Mouse (Mus musculus): ENCODE results near the gene Dlg2.
A peak's percentile ranks its signal among the peaks of the same experiment; 100 is the strongest.
"Not testable (repeated sequence)": the region's sequence is repeated elsewhere in the genome, so short reads cannot be mapped to it uniquely, and the experiment has no call there.

Dlg2 gene

DNA sequence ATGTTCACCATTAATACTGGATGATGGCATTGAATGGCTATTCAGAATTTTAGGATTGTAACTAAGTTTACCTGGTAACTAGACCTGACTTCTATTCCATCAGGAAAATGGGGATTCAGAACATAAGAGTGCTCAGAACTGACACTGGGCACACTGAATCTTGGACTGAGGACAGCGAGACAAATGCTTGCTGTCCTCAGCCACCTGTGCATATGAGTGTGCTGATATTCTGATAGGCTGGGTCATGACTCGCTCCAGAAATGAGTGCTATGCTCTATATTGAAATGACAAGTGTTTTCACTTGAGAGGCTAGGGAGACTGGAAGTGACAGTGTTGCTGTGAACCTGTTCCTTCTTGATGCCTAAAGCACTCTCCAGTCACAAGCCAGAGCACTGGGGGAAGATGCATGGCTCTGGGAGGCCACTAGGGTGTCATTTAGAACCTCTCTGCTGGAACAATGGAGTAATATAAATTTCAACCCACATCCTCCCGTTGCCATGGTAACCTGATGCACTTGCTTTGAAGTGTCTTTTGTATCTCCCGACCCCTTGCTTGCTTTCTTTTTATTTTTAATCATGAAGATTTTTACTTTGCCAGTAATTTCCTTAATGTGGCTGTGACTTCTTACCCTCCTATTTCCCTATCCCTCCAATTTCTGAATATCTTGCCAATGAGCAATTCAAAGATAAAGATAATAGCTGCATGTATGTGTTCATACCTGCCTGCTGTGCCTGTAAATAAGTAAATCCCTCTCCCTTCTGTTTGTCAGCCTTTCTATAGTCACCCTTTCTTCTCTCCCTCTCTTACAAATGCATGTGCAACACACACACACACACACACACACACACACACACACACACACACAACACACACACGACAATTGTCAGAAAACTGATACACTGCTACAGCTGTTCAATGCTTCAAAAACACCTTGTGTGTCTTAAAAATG, 367.1 kb downstream of the Dlg2 start:
- no peak for DNase-seq

DNA sequence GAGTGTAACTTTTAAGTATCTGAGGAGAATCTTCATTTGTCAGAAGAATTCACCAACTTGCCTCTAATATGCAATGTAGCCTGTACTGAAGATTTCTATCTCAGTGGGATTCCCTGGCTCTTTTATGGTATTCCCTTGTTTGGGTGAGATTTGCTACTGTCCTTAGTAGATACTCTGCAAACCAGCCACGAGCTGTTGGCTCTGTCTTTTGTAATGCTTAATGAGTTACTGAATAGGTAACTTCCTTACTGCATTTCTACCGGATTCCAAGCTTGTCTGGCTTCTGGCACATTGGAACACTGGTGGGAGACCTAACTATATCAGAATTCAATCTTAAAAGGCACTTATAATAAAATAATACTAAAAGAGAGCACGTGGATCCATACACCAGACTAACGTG, 400.3 kb downstream of the Dlg2 start:
- DNase-seq = not testable (repeated sequence)

DNA sequence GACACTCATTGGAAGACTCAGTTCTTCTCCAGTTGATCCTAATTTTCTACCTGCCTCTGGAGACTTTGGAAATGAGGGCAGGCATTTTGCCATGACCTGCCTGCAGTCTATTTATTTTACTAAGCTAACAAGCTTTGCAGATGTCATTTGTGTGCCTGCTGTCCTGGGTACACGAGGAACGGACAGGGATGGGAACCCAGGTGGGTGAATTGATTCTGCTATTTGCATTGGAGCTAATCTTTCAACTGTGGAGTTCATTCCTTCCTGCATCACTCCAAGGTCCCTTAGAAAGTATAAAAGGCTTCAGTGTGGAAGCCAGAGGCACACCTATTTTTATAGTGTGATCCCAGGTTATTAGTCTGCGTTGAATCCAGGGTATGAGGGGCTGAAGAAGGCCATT, 406.3 kb downstream of the Dlg2 start:
- no peak for DNase-seq

DNA sequence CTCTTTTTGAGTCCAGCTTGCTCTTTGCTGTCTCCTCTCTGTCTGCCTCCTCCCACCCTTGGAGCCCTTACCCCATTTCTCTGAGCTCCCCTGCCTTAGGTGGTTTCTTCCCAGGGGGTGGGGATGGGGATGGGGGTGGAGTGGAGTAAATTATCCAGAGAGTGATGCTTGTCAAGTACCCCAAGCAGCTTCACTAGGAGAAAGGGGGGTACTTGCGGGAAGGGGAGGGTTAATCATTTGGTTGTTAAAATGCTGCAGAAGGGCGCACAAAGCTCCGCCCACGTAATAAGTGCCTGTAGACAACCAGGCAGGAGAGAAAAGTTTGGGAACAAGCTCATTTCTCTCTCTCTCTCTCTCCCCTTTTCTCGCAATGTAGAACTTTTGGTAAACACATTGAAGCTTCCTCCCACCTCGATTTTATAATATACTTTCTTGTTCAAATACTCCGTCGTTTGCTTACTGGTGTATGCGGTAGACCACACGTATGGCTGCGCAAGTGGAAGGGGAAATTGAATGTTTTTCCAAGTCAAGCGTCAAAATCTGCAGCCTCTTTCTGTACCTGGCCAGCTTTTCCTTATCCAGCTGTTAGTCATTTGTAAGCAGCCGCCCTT, 410.0 kb downstream of the Dlg2 start:
- DNase-seq = no peak

DNA sequence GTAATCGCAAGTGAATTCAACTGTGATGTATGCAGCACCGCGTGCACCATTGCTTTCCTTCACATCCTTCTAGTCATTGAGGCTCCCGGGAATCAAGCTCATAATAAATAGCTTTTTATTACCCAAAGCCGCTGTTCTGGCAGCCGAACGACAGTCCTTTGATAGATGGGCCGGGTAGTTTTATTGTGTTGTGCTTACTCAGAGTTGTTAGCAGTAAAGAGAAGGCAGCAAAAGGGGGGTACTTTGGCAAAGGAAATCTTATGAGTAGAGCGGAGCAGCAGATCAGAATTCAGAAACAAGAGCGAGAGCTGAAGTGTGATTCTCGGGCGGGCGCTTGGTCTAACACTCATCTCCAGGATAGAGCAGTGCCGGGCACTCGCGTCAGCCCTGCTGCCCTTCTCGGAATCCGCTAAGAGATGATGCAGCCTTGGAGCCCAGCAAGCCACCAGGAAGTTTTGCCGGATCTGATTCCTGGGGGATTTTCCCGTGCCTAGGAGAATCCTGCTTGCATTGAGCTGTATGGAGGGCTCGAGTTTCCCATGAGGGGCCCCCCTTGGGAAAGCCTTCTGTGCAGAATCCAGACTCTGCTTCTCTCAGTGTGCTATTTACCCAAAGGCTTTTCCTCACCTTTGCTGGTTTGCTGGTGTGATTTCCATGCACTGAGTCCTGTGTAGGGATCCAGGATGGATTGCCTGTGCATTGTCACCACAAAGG, 410.7 kb downstream of the Dlg2 start:
- peak; percentile 4 for DNase-seq

DNA sequence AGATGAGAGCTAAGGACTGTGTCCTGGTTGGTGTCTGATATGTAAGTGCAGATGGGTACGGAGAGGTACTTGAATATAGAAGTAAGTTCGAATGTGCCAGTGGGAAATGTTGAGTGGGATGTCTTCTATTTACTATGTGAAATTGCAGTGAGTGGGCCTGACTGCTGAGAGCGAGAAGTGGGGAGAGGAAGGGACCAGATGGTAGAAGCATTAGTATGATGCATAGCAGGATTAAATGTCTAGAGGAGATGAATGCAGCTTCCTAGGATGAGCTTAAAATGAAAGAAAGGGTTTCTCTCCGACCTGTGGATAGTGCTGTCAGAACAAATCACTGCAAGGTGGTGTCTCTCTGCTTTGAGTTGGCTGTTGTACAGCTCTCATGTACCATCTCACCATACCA, 451.0 kb downstream of the Dlg2 start:
- no peak for DNase-seq

DNA sequence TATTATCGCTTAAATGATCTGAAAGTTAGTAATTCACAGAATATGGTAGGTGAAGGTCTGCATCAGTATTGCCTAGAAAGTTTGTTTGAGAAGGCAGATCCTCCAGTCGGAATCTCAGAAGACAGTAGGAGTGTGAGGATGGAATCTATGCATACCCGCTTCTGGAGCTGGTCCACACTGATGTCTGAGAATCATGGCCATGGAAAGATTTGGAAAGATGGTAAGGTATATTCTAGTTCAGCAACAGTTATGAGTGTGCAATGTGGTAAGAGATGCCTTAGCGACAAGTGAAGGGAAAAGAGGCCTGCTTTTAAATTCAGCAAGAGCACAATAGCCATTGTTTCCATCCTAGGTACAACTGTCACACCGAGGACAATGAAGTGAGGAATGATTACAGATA, 464.3 kb downstream of the Dlg2 start:
- no peak for DNase-seq

DNA sequence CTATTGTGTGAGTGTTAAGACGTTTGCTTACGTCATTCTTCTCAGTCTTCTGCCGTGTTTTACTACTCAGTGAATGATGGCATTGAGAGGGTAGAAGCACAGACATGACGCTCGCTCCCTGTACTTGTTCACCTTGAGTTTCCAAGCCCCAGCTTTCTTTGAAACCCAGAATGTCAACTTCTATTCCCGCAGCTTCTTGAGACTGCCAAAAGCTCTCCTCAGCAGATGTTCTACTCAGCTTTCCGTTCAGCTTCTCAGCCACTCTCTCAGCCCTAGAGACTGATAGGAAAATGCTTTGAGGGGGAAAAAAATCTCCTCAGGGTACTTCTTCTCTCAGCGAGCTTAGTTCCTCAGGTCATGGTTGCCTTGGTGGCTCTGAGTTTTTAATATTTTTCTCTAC, 470.6 kb downstream of the Dlg2 start:
- no peak for DNase-seq

DNA sequence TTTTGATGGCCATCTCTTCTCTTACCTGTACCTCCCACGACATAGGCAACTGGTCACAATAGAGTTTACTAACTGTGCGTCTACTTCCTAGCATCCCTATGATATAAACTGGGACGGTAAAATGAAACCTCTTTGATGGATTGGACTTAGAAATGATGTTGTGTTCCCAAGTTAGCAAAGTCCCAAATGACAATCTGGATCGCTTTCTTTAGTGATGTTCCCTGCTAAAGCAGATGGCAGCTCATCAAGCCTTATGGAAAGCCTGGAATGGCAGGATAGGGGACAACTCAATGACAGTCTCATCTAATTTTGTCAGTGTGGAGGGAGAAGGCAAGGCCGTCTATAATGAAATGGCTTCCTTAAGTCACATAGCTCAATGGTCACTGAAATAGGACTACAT, 472.7 kb downstream of the Dlg2 start:
- DNase-seq = no peak

DNA sequence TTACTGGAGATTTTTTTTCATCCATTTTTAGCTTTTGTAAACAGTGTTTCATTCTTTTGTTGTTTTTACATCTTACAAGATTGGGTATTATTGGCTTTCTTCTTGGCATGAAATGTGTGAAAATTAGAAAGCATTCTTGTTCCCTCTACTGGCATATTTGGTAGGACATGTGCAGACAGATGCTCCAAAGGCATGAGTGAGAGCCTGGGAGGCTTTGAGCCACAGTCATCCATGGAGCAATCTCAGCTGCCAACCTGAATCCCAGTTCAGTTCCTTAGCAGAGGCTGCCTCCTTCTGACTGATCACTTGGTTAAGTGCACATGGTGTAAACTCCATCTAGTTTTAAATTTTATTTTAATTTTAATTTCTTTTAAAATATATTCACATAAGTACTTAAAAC, 500.8 kb downstream of the Dlg2 start:
- no peak for DNase-seq

DNA sequence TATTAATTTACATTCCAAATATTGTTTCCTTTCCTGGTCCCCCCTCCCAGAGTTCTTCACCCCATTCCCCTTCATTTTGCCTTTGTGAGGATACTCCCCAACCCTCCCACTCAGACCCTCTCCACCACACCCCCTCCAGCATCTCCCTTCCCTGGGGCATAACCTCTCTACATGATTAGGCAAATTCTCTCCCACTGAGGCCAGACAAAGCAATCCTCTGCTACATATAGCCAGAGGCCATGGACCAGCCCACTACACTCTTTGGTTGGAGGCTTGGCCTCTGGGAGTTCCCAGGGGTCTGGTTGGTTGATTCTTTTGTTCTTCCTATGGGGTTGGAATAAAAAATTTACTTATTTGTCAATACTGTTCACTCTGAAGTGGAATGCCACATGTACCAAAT, 505.6 kb downstream of the Dlg2 start:
- DNase-seq = no peak

DNA sequence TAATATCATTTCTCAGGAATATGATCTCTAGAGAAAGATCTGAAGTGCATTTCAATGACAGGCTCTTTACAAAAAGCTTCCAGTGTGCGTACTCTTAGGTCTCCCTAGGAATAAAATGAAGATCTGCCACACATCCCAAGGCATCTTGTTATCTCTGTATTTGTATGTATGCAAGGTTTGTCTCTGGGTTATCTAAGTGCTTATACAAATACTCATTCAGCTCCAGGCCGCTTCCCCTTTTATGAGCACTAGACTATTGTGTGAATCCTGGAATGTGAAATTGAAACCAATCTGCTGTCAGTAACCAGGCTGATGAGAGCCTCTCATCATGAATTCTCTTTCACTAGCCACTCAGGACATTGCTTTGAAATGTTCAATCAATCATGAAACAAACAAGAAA, 534.2 kb downstream of the Dlg2 start:
- DNase-seq = no peak

DNA sequence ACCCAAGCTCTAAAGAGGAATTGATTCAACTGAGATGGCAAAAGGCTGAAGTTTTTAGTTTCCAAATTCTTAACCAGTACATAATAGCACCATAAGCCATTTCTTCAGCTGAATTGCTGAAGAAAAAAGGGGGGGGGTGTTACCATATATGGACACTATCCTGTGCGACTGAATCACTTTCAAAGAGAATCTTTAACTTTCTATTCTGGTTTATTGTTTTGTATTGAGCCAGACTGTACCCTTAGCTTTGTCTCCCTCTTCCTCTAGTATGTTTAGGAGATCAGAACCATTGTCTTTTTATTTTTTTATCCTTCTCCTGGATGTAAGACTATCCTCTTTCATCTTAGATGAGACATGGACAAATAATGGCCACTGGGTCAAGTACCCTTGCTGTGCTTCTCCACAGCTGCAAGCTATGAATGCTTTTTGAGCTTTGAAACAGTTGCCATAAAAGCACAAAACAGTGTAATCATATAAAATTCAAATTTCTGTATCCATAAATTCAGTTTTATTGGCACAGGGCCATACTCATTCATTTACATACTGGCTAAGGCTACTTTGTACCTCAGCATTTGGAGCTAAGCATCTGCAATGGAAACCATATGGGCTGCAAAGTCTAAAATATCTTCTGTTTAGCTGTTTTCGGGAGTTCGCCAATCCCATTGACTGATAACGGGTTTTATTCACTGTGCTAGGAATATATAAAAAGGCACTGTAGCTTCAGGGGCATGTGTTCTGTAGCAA, 568.7 kb downstream of the Dlg2 start:
- no peak for DNase-seq

DNA sequence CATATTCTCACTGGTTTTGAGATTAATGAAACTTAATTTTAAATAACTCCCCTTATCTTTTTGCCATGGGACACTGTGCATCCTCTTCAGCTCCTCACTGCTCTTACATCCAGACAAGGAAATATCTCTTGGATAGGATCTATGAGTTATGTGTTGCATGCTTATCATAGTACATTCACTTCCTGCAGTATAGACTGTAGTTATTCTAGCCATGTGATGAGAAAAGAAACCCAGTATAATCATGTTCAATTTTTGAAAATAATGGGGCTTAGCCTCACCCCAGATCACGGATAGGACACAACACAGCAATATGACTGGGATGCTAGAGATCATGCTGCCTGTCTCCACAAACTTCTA, 569.2 kb downstream of the Dlg2 start:
- no peak for DNase-seq

DNA sequence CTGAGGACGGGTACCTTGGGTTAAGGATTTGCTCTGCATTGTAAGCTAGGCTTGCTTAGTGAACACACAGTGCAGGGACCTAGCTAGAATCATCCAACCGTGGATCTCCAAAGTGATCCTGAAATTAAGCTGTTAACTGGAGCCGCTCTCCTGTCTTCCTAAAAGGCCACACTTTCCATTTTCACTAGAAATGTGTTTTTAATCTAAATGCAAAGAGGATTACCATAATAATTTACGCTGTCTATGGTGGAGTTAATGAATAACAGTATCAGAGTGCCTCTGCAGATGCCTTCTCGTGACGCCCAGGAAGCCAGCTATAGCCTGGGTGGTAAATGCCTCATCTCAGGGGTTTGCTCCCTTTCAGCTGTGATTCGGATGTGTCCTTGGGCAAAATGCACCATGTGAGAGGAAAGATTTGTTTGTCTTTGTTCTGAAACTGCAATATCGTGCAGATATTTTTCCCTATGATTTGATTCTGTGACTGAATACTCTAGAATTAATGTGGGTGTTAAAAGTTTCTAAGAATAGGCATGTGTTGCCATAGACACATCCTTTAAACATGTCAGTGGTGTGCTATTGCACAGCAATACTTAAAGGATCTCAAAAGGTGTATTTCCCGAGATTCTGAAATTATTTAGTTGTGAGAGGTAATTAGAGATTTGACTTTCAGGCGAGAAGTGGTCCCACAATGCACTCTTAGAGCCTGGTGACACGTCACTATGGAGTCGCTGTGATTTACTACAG, 587.0 kb downstream of the Dlg2 start:
- DNase-seq = no peak

DNA sequence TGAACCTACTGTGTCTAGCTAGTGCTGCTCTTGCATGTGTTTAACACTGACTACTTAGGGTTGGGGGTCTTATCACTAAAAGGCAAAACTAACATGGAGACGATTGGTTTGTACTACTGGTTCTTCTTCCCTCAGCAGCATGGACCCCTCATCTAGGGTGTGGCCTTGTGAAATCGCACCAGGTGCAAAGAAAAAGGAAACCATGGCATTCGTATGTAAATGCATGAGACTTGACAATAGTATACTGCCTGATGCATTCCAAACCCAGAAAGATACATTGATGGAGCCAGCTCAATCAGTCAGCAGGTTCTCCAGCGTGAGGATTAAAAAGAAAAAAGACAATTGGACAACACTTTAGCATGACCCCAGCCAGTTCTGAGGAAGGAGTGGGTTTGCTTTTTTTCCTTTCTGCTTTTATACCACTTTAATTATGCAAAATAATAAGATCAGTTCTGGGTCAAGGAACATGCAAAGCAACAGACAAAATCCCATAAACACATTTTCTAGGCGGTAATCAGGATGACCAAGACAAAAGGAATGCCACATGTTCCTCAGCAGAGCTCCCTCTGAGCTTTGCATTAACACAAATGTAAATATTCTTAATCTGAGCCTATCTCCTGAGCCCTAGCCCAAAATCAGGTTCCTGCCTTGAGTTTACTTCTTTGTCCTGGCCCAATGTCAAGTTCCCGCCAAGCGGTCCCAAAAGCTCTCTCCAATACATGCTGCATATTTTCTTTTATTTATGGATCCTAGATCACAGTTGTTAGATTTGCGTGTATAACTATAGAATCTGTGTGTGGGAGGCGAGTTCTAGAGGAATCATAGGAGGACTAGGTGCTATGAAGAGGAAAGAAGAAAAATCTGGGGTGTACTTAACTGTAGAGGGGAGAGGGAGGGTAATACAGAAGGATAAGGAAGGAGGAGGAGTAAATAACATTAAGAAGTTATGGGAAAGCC, 595.6 kb downstream of the Dlg2 start:
- DNase-seq = no peak

DNA sequence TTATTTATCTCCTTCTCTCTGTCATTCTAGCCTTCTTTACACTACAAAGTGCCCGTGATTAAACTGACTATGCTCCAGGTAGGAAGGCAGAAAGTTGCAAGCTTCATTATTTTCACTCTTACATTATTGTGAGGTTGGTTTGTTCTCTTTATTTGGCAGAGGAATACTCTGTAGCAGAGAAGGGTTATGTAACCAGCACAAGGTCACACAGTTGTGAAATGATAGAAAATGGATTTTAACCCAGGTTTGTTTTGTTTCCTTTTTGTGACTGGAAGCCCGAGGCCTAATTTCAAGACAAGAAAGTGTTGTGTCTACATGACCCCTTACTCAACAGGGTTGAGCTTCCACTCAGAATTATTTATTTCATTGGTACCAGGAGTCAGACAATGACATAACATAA, 609.6 kb downstream of the Dlg2 start:
- DNase-seq = no peak

DNA sequence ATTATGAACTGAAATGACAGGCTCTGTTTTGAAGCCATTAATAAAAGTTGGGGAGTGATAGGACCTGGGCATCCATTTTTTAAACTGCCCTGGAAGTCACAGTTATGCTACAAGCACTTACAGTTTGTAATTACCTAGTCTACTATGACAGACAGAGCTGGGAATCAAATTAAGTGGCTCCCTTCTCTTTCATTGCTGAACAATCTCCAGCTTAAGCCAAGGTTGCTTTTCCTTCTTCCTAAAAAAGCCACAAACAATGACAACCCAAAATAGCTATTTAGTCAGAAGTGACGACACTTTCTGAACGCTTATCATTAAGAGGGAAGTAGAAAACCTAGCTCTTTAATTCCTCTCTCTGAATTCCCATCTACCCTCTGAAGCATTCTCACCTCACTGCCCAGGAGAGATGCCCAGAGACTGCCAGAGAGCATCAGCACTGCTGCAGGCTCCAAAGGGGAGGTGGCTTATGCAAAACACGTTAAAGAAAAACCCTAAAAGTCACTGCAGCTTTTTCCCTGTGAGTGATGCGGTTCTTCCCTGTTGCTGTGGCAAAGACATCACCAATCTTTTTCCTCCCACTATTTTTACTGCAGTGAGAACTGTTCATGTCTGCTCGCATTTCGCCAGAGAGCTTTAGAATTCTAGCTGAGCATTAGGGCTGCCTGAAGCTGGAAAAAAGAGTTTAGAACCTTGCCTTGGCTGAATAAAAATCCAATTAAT, 612.9 kb downstream of the Dlg2 start:
- DNase-seq = no peak

DNA sequence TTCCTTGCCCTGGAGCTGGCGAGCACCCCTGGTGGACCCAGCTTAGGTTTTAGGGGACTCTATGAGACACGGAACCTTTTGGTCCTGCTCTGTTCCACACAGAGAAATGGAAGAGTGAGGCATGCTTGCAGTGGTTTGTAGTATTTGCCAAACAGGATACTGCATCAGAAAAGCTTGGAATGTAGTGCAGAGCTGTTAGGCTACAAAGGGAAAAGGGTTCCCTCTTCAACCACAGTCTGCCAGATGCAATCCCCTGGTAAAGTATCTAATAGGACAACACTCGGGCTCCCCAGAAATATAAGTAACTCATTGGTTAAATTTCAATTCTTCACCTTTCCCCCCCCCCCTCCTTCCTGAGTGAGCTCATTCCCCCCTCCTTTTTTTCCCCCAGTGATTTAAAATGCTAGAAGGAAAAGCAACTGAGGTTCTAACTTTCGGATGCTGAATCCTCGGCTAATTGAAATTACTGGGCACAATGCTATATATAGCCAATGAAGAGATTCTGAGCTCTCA, 613.9 kb downstream of the Dlg2 start:
- DNase-seq = no peak
